Mouse (Mus musculus): Measurements from ENCODE around the gene Gm428. TPM values are rescaled to one million over a fixed set of nuclear protein-coding genes. Genes with fewer than 3 reads are reported as not detected.

Gene Gm428
- total RNA-seq (2023), result not detected

DNA sequence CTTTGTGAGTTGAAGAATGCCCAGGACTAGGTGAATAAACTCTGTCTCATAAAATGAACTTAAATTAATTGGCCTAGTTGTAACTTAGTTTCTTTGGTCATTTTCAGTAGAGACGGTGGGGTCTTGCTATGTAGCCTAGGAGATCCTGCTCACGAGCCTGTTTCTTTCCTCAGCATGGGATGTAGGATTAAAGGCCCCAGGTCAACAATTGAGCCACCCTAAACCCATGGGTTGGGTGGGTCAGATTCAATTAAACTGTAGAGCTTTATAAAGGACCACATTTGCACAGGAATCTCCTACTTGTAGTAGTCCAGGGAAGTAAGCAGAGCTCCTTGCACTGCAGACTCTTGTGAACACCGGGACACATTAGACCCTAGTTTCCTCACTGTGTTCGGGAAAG, at the start of gene Gm428:
Gene Gm428, plus strand, starts transcription at position 301 of the 400 bp plus-strand sequence.

GRCm38 (mm10) chr4:73637821-73638220, 45.5 kb upstream of the Gm428 start, which contains the start of gene Gm11236:
Gene Gm11236, plus strand, starts transcription at chr4:73638121.

GRCm38 (mm10) chr4:73668054-73668453, 15.3 kb upstream of the Gm428 start, which contains the start of gene Gm11239:
Gene Gm11239, plus strand, starts transcription at chr4:73668354.

Other genes with a start within 250 kb of the Gm428 start
- gene Gm11238, start 75.6 kb upstream of the Gm428 start, total RNA-seq (2023), result not detected
- gene Gm11237, start 60.5 kb upstream of the Gm428 start, total RNA-seq (2023), result not detected
- not detected for gene Gm11236, start 45.4 kb upstream of the Gm428 start, total RNA-seq (2023)
- gene Gm11239, start 15.2 kb upstream of the Gm428 start, total RNA-seq (2023), result not detected
- gene Rasef, start 107.5 kb downstream of the Gm428 start, total RNA-seq (2023), result not detected
- gene Gm11758, start 192.8 kb downstream of the Gm428 start, total RNA-seq (2023), result not detected
- gene Gm11757, start 207.6 kb downstream of the Gm428 start, total RNA-seq (2023), result not detected
- gene Gm13871, start 222.4 kb downstream of the Gm428 start, total RNA-seq (2023), result not detected
- gene Gm11756, start 237.2 kb downstream of the Gm428 start, total RNA-seq (2023), result not detected

All from monocyte, adult 59 days (primary cell).